8 mouse cellular contexts compared by ENCODE assay signal in genomic region chr11:90030557-90030956, GRCm38 (mm10). TPM values are rescaled to one million over a fixed set of nuclear protein-coding genes. Genes with fewer than 3 reads are reported as not detected.
DNase-seq lines count a peak whose midpoint lies in the region; ATAC-seq and TF ChIP-seq lines count a peak whose summit lies in the region.

No protein-coding gene starts in this region.

- no peak overlapping the region for H3K27ac ChIP-seq in MEL (ENCODE audit: control insufficient read depth, low read depth, low read length)
- no peak overlapping the region for H3K27ac ChIP-seq in intestine, embryonic 14.5 days (ENCODE audit: low read depth)
- no peak overlapping the region for H3K27ac ChIP-seq in limb, embryonic 11.5 days (replicated peaks; ENCODE audit: low read depth, low read length)
- no peak overlapping the region for H3K27ac ChIP-seq in midbrain, embryonic 12.5 days (replicated peaks)

- intact Hi-C loops in gastrocnemius, postnatal 14 days (cut with DNase I; ENCODE audit: low total_unique reads): no loop called here

- ATAC-seq in intestine, embryonic 14.5 days (replicated peaks; ENCODE audit: low FRiP score, low TSS enrichment, low read depth): no peak
- no peak for ATAC-seq in limb, embryonic 11.5 days (ENCODE audit: insufficient number of reproducible peaks, low FRiP score, low TSS enrichment, low read depth)
- ATAC-seq in midbrain, embryonic 12.5 days (ENCODE audit: low FRiP score, low read depth): peak; percentile 52; the same call in 1 of the 2 replicates

- TF ChIP-seq POLR2A in MEL (IDR thresholded peaks at IDR 0.05; ENCODE audit: control insufficient read depth in 1 of 2, insufficient read depth in 1 of 2, low read depth in 1 of 2, low read length in 2 of 2, poor library complexity in 1 of 2): no peak

- no peak for TF ChIP-seq CTCF in MEL (IDR thresholded peaks at IDR 0.05 in 2 of 3, conservative IDR thresholded peaks at IDR 0.05 in 1 of 3; ENCODE audit: control insufficient read depth in 1 of 3, insufficient read depth in 1 of 3, low read depth in 2 of 3, low read length in 3 of 3, poor library complexity in 1 of 3, severe bottlenecking in 1 of 3)

- no peaks in the 10 kb centered on the region; a peak in 1 of 4 replicates for H3K36me3 ChIP-seq in MEL (ENCODE audit: control insufficient read depth in 1 of 2, insufficient read depth in 2 of 2, low read length in 2 of 2)
- 0 out of 2 replicates have a peak, but pooled peaks cover 3% of the 10 kb centered on the region for H3K36me3 ChIP-seq in intestine, embryonic 14.5 days (ENCODE audit: control insufficient read depth, insufficient read depth, low read length)
- no peaks in the 10 kb centered on the region for H3K36me3 ChIP-seq in limb, embryonic 11.5 days (ENCODE audit: control insufficient read depth, insufficient read depth, low read length)
- H3K36me3 ChIP-seq in midbrain, embryonic 12.5 days: no peaks in the 10 kb centered on the region

- peak; percentile 41 for DNase-seq in MEL (ENCODE audit: low read depth, low spot score)
- DNase-seq in brain, adult 2 months (ENCODE audit: low read depth, low spot score): peak; percentile 61
- peak; percentile 53 for DNase-seq in gastrocnemius, postnatal 14 days
- DNase-seq in intestine, embryonic 14.5 days (ENCODE audit: low spot score): peak; percentile 67
- DNase-seq in limb, embryonic 11.5 days (ENCODE audit: low spot score): peak; percentile 79
- DNase-seq in telencephalon, adult 2 months (ENCODE audit: low read depth, low spot score): peak; percentile 28
- DNase-seq in urinary bladder, postnatal 10 days (ENCODE audit: low spot score): no peak

- TF ChIP-seq EP300 in MEL (IDR thresholded peaks at IDR 0.05; ENCODE audit: low read depth in 1 of 2, low read length in 2 of 2): no peak

- H3K9me3 ChIP-seq in MEL (replicated peaks; ENCODE audit: insufficient read depth, low read length): no peaks in the 10 kb centered on the region
- no peaks in the 10 kb centered on the region for H3K9me3 ChIP-seq in intestine, embryonic 14.5 days (ENCODE audit: control insufficient read depth, low read length)
- no peaks in the 10 kb centered on the region for H3K9me3 ChIP-seq in limb, embryonic 11.5 days (ENCODE audit: control insufficient read depth, low read length)
- no peaks in the 10 kb centered on the region for H3K9me3 ChIP-seq in midbrain, embryonic 12.5 days

- no peaks in the 10 kb centered on the region for H3K79me2 ChIP-seq in MEL (ENCODE audit: control insufficient read depth, insufficient read depth, low read length, poor library complexity)

- H3K27me3 ChIP-seq in MEL (ENCODE audit: control insufficient read depth in 1 of 2, insufficient read depth in 2 of 2, low read length in 2 of 2): peaks cover 3 to 17% of the 10 kb centered on the region in 2 experiments
- 0 out of 2 replicates have a peak, but pooled peaks cover 3% of the 10 kb centered on the region for H3K27me3 ChIP-seq in intestine, embryonic 14.5 days (replicated peaks; ENCODE audit: control insufficient read depth, insufficient read depth, low read length)
- H3K27me3 ChIP-seq in limb, embryonic 11.5 days (ENCODE audit: control insufficient read depth, insufficient read depth, low read length): peaks cover 5% of the 10 kb centered on the region; the same call in 1 of the 2 replicates
- H3K27me3 ChIP-seq in midbrain, embryonic 12.5 days: peaks cover 24% of the 10 kb centered on the region

- TF ChIP-seq RAD21 in MEL (IDR thresholded peaks at IDR 0.05; ENCODE audit: low read depth, low read length): no peak

- no peak overlapping the region for H3K9ac ChIP-seq in MEL (ENCODE audit: control insufficient read depth, low read depth, low read length, poor library complexity, severe bottlenecking)
- peak overlapping the region; percentile 51 for H3K9ac ChIP-seq in intestine, embryonic 14.5 days (ENCODE audit: low read length)
- peak overlapping the region; percentile 43 for H3K9ac ChIP-seq in limb, embryonic 11.5 days (ENCODE audit: low read length)
- no peak overlapping the region for H3K9ac ChIP-seq in midbrain, embryonic 12.5 days (replicated peaks)

- under 1% methylated on average over 15 of the region's 15 CpGs for WGBS in intestine, embryonic 14.5 days
- WGBS in limb, embryonic 11.5 days: under 1% methylated on average over 15 of the region's 15 CpGs
- 3% methylated on average over 15 of the region's 15 CpGs for WGBS in midbrain, embryonic 12.5 days

- H3K4me2 ChIP-seq in intestine, embryonic 14.5 days (ENCODE audit: low read length): peak overlapping the region; percentile 54
- H3K4me2 ChIP-seq in limb, embryonic 11.5 days (ENCODE audit: low read depth, severe bottlenecking): peak overlapping the region; percentile 52
- peak overlapping the region; percentile 47 for H3K4me2 ChIP-seq in midbrain, embryonic 12.5 days (replicated peaks)

- peaks cover 0 to 7% of the 10 kb centered on the region in 2 experiments; a peak in 2 of 4 replicates for H3K4me1 ChIP-seq in MEL (ENCODE audit: control insufficient read depth in 1 of 2, insufficient read depth in 2 of 2, low read length in 2 of 2)
- H3K4me1 ChIP-seq in intestine, embryonic 14.5 days (replicated peaks; ENCODE audit: control insufficient read depth, insufficient read depth, low read length): peaks cover 14% of the 10 kb centered on the region; the same call in 1 of the 2 replicates
- peaks cover 6% of the 10 kb centered on the region for H3K4me1 ChIP-seq in limb, embryonic 11.5 days (ENCODE audit: control insufficient read depth, insufficient read depth, low read length)
- peaks cover 21% of the 10 kb centered on the region for H3K4me1 ChIP-seq in midbrain, embryonic 12.5 days

- no peak overlapping the region for H3K4me3 ChIP-seq in MEL (ENCODE audit: control insufficient read depth in 1 of 2, insufficient read depth in 1 of 2, low read depth in 2 of 2, low read length in 2 of 2)
- H3K4me3 ChIP-seq in intestine, embryonic 14.5 days (ENCODE audit: low read depth, low read length): peak overlapping the region; percentile 40
- peak overlapping the region; percentile 31 for H3K4me3 ChIP-seq in limb, embryonic 11.5 days (ENCODE audit: low read depth, low read length)
- H3K4me3 ChIP-seq in midbrain, embryonic 12.5 days: peak overlapping the region; percentile 29

TF ChIP-seq in MEL, 35 proteins besides CTCF, POLR2A, EP300 and RAD21:
- TF ChIP-seq TBP (IDR thresholded peaks at IDR 0.05; ENCODE audit: low read depth, low read length) (no peak), UBTF (IDR thresholded peaks at IDR 0.05; ENCODE audit: borderline replicate concordance, insufficient read depth, low read depth, low read length) (no peak), HCFC1 (IDR thresholded peaks at IDR 0.05; ENCODE audit: low read depth, low read length) (no peak), ZKSCAN1 (IDR thresholded peaks at IDR 0.05; ENCODE audit: low read depth, low read length) (no peak)

RNA-seq across cellular contexts. Expression of gene Tmem100, which starts 0.4 kb away (rescaled TPM):
- not detected in 2 replicates for total RNA-seq in MEL (2012; rRNA removed)
- polyA plus RNA-seq in MEL (2012; ENCODE audit: insufficient read depth in 1 of 2, insufficient read length in 2 of 2, low read depth in 1 of 2, low replicate concordance in 2 of 2, missing spikeins in 1 of 2): not detected
- total RNA-seq in gastrocnemius, postnatal 14 days (2021): 10 to 100 TPM; 12.8 to 16.8 TPM
- 17.3 and 19.2 TPM in 2 replicates for polyA plus RNA-seq in intestine, embryonic 14.5 days (2014; fragmentation: Nextera tagmentation; extraction: Ambion mirVana)
- 8.2 and 8.6 TPM in 2 replicates for polyA plus RNA-seq in limb, embryonic 11.5 days (2014; fragmentation: Nextera tagmentation; extraction: Ambion mirVana)
- polyA plus RNA-seq in midbrain, embryonic 12.5 days (2016; fragmentation: Nextera tagmentation; extraction: Ambion mirVana): 6.0 and 8.2 TPM in 2 replicates

RNA-seq across cellular contexts. Expression of gene Pctp, which starts 27.9 kb away (rescaled TPM):
- total RNA-seq in MEL (2012; rRNA removed): 6.4 and 7.3 TPM in 2 replicates
- 10 to 100 TPM in 1 of 2 experiments, not detected in 1; 10.2 TPM for polyA plus RNA-seq in MEL (2012; ENCODE audit: insufficient read depth in 1 of 2, insufficient read length in 2 of 2, low read depth in 1 of 2, low replicate concordance in 2 of 2, missing spikeins in 1 of 2)
- total RNA-seq in gastrocnemius, postnatal 14 days (2021): 1 to 10 TPM; 2.6 to 3.0 TPM
- 9.7 and 10.4 TPM in 2 replicates for polyA plus RNA-seq in intestine, embryonic 14.5 days (2014; fragmentation: Nextera tagmentation; extraction: Ambion mirVana)
- 11.1 and 14.8 TPM in 2 replicates for polyA plus RNA-seq in limb, embryonic 11.5 days (2014; fragmentation: Nextera tagmentation; extraction: Ambion mirVana)
- polyA plus RNA-seq in midbrain, embryonic 12.5 days (2016; fragmentation: Nextera tagmentation; extraction: Ambion mirVana): 6.2 and 8.0 TPM in 2 replicates

Comparison
In these comparisons a context has a peak if more than half of its experiments do, and no peak if none do; other contexts are left out.
1. H3K4me3 ChIP-seq: peak in intestine, embryonic 14.5 days (single experiment), limb, embryonic 11.5 days (single experiment) and midbrain, embryonic 12.5 days (single experiment); none in MEL (0 of 2).
2. H3K9ac ChIP-seq: peak in intestine, embryonic 14.5 days (single experiment) and limb, embryonic 11.5 days (single experiment); none in MEL (single experiment) and midbrain, embryonic 12.5 days (single experiment).
3. Peak in every context shown above with its lines, with median percentiles within 50 percentile points of each other: H3K4me2 ChIP-seq.